Mouse (Mus musculus): Measurements from ENCODE around the gene Cox20. TPM values are rescaled to one million over a fixed set of nuclear protein-coding genes. Genes with fewer than 3 reads are reported as not detected.

Cox20 gene
- polyA plus RNA-seq, 1 experiment from 2014 or later, result 77.3 TPM

- no peak overlapping the region for H3K4me3 ChIP-seq
- peaks cover 92% of the 10 kb centered on the region for H3K36me3 ChIP-seq (replicated peaks)
- H3K9me3 ChIP-seq, result no peaks in the 10 kb centered on the region
- WGBS, result 95% methylated on average over 1 of the region's 1 CpGs
- H3K4me1 ChIP-seq, result peaks cover 32% of the 10 kb centered on the region
- no peak overlapping the region for H3K27ac ChIP-seq
- no peak for DNase-seq (ENCODE audit: extremely low spot score, low spot score)
- no peaks in the 10 kb centered on the region for H3K27me3 ChIP-seq (ENCODE audit: poor library complexity, severe bottlenecking)
Observed at GRCm38 (mm10) chr1:178324568-178324967, 5.6 kb downstream of the Cox20 start.

- DNase-seq (ENCODE audit: extremely low spot score, low spot score), result no peak
- no peaks in the 10 kb centered on the region for H3K27me3 ChIP-seq (ENCODE audit: poor library complexity, severe bottlenecking)
- H3K4me1 ChIP-seq, result peaks cover 15% of the 10 kb centered on the region
- H3K9me3 ChIP-seq, result no peaks in the 10 kb centered on the region
- 96% methylated on average over 1 of the region's 1 CpGs for WGBS
- H3K36me3 ChIP-seq (replicated peaks), result peaks cover 100% of the 10 kb centered on the region
- H3K27ac ChIP-seq, result no peak overlapping the region
- no peak overlapping the region for H3K4me3 ChIP-seq
Observed at GRCm38 (mm10) chr1:178326357-178326756, 7.4 kb downstream of the Cox20 start.

GRCm38 (mm10) chr1:178326950-178327349 lies 8.0 kb downstream of the Cox20 start:
- Histone ChIP-seq H3K9me3 (no peaks in the 10 kb centered on the region), H3K27ac (no peak overlapping the region), H3K4me1 (peaks cover 10% of the 10 kb centered on the region; the same call in 1 of the 2 replicates), H3K4me3 (no peak overlapping the region), H3K36me3 (replicated peaks) (peaks cover 100% of the 10 kb centered on the region), H3K27me3 (ENCODE audit: poor library complexity, severe bottlenecking) (no peaks in the 10 kb centered on the region)
- no peak for DNase-seq (ENCODE audit: extremely low spot score, low spot score)
- 92% methylated on average over 1 of the region's 1 CpGs for WGBS

- no peak for DNase-seq (ENCODE audit: extremely low spot score, low spot score)
- Histone ChIP-seq H3K4me3 (no peak overlapping the region), H3K4me1 (peaks cover 15% of the 10 kb centered on the region), H3K27me3 (ENCODE audit: poor library complexity, severe bottlenecking) (no peaks in the 10 kb centered on the region), H3K36me3 (replicated peaks) (peaks cover 100% of the 10 kb centered on the region), H3K27ac (no peak overlapping the region), H3K9me3 (no peaks in the 10 kb centered on the region)
- 90% methylated on average over 5 of the region's 5 CpGs for WGBS
Observed at GRCm38 (mm10) chr1:178329017-178329416, 10.1 kb downstream of the Cox20 start.

- H3K27me3 ChIP-seq (ENCODE audit: poor library complexity, severe bottlenecking), result no peaks in the 10 kb centered on the region
- no peak overlapping the region for H3K27ac ChIP-seq
- 86% methylated on average over 6 of the region's 6 CpGs for WGBS
- H3K9me3 ChIP-seq, result no peaks in the 10 kb centered on the region
- peaks cover 24% of the 10 kb centered on the region for H3K4me1 ChIP-seq
- DNase-seq (ENCODE audit: extremely low spot score, low spot score), result no peak
- H3K36me3 ChIP-seq (replicated peaks), result peaks cover 100% of the 10 kb centered on the region
- no peak overlapping the region for H3K4me3 ChIP-seq
Observed at GRCm38 (mm10) chr1:178329946-178330345, 11.0 kb downstream of the Cox20 start.

GRCm38 (mm10) chr1:178335860-178336261 lies 16.9 kb downstream of the Cox20 start:
- H3K4me1 ChIP-seq, result peaks cover 38% of the 10 kb centered on the region
- H3K27ac ChIP-seq, result peak overlapping the region; percentile 100
- no peaks in the 10 kb centered on the region for H3K27me3 ChIP-seq (ENCODE audit: poor library complexity, severe bottlenecking)
- DNase-seq (ENCODE audit: extremely low spot score, low spot score), result peak; percentile 29
- H3K4me3 ChIP-seq, result peak overlapping the region; percentile 100
- H3K36me3 ChIP-seq (replicated peaks), result peaks cover 55% of the 10 kb centered on the region
- no peaks in the 10 kb centered on the region for H3K9me3 ChIP-seq
- under 1% methylated on average over 16 of the region's 16 CpGs for WGBS

GRCm38 (mm10) chr1:178336289-178336775 lies 17.4 kb downstream of the Cox20 start:
- no peaks in the 10 kb centered on the region for H3K27me3 ChIP-seq (ENCODE audit: poor library complexity, severe bottlenecking)
- H3K9me3 ChIP-seq, result no peaks in the 10 kb centered on the region
- peak; percentile 94 for DNase-seq (ENCODE audit: extremely low spot score, low spot score)
- H3K4me3 ChIP-seq, result peak overlapping the region; percentile 100
- H3K4me1 ChIP-seq, result peaks cover 38% of the 10 kb centered on the region
- peak overlapping the region; percentile 100 for H3K27ac ChIP-seq
- WGBS, result under 1% methylated on average over 51 of the region's 53 CpGs
- peaks cover 50% of the 10 kb centered on the region for H3K36me3 ChIP-seq (replicated peaks)

GRCm38 (mm10) chr1:178336777-178337481 lies 18.0 kb downstream of the Cox20 start:
- Histone ChIP-seq H3K4me3 (peak overlapping the region; percentile 100), H3K27ac (peak overlapping the region; percentile 100), H3K27me3 (ENCODE audit: poor library complexity, severe bottlenecking) (no peaks in the 10 kb centered on the region), H3K36me3 (replicated peaks) (peaks cover 44% of the 10 kb centered on the region), H3K4me1 (peaks cover 38% of the 10 kb centered on the region), H3K9me3 (no peaks in the 10 kb centered on the region)
- DNase-seq (ENCODE audit: extremely low spot score, low spot score), result no peak
- WGBS, result under 1% methylated on average over 89 of the region's 89 CpGs

- Histone ChIP-seq H3K9me3 (no peaks in the 10 kb centered on the region), H3K36me3 (replicated peaks) (peaks cover 36% of the 10 kb centered on the region), H3K4me3 (peak within 1 kb of the TSS; percentile 100), H3K27ac (peak within 1 kb of the TSS; percentile 100), H3K27me3 (ENCODE audit: poor library complexity, severe bottlenecking) (no peaks in the 10 kb centered on the region), H3K4me1 (peaks cover 36% of the 10 kb centered on the region)
- peak; percentile 91 for DNase-seq (ENCODE audit: extremely low spot score, low spot score)
- under 1% methylated on average over 73 of the region's 73 CpGs for WGBS
Observed at GRCm38 (mm10) chr1:178337551-178338317, 18.8 kb downstream of the Cox20 start, which contains the start of gene Hnrnpu. Gene Hnrnpu, minus strand, starts transcription at chr1:178337797.

- peak overlapping the region; percentile 100 for H3K4me3 ChIP-seq
- H3K27me3 ChIP-seq (ENCODE audit: poor library complexity, severe bottlenecking), result no peaks in the 10 kb centered on the region
- peak overlapping the region; percentile 100 for H3K27ac ChIP-seq
- peaks cover 31% of the 10 kb centered on the region for H3K36me3 ChIP-seq (replicated peaks)
- WGBS, result 5% methylated on average over 6 of the region's 6 CpGs
- no peaks in the 10 kb centered on the region for H3K9me3 ChIP-seq
- DNase-seq (ENCODE audit: extremely low spot score, low spot score), result peak; percentile 51
- peaks cover 31% of the 10 kb centered on the region for H3K4me1 ChIP-seq
Observed at GRCm38 (mm10) chr1:178338318-178338641, 19.4 kb downstream of the Cox20 start.

GRCm38 (mm10) chr1:178340213-178340612 lies 21.3 kb downstream of the Cox20 start:
- peaks cover 11% of the 10 kb centered on the region for H3K4me1 ChIP-seq
- no peak for DNase-seq (ENCODE audit: extremely low spot score, low spot score)
- 93% methylated on average over 2 of the region's 2 CpGs for WGBS
- H3K27ac ChIP-seq, result no peak overlapping the region
- H3K36me3 ChIP-seq (replicated peaks), result peaks cover 12% of the 10 kb centered on the region
- no peak overlapping the region for H3K4me3 ChIP-seq
- no peaks in the 10 kb centered on the region for H3K27me3 ChIP-seq (ENCODE audit: poor library complexity, severe bottlenecking)
- H3K9me3 ChIP-seq, result no peaks in the 10 kb centered on the region; the same call in 1 of the 2 replicates

GRCm38 (mm10) chr1:178341435-178341834 lies 22.5 kb downstream of the Cox20 start:
- Histone ChIP-seq H3K4me3 (no peak overlapping the region), H3K4me1 (peaks cover 11% of the 10 kb centered on the region), H3K36me3 (replicated peaks) (0 out of 2 replicates have a peak, but pooled peaks cover 3% of the 10 kb centered on the region), H3K27ac (no peak overlapping the region), H3K9me3 (no peaks in the 10 kb centered on the region; the same call in 1 of the 2 replicates), H3K27me3 (ENCODE audit: poor library complexity, severe bottlenecking) (no peaks in the 10 kb centered on the region)
- DNase-seq (ENCODE audit: extremely low spot score, low spot score), result no peak
- WGBS, result 94% methylated on average over 3 of the region's 3 CpGs

- H3K4me3 ChIP-seq, result no peak overlapping the region
- H3K36me3 ChIP-seq (replicated peaks), result no peaks in the 10 kb centered on the region
- H3K27me3 ChIP-seq (ENCODE audit: poor library complexity, severe bottlenecking), result no peaks in the 10 kb centered on the region
- no peak overlapping the region for H3K27ac ChIP-seq
- peaks cover 11% of the 10 kb centered on the region for H3K4me1 ChIP-seq
- WGBS, result 65% methylated on average over 1 of the region's 1 CpGs
- no peaks in the 10 kb centered on the region; the same call in 1 of the 2 replicates for H3K9me3 ChIP-seq
- DNase-seq (ENCODE audit: extremely low spot score, low spot score), result no peak
Observed at GRCm38 (mm10) chr1:178342063-178342462, 23.1 kb downstream of the Cox20 start.

Measured in forebrain, embryonic 10.5 days (tissue).